Mouse (Mus musculus): ENCODE data around the gene Jag1.

Jag1 gene

GRCm38 (mm10) chr2:137116025-137116674 is at the start of gene Jag1:
Jag1 (minus strand) TSS chr2:137116644.
- peak; percentile 17 for DNase-seq (ENCODE audit: low read depth)

GRCm38 (mm10) chr2:137156018-137156417 is 39.6 kb upstream of the Jag1 start:
- DNase-seq (ENCODE audit: low read depth), result no peak

GRCm38 (mm10) chr2:137153825-137154224 is 37.4 kb upstream of the Jag1 start:
- DNase-seq (ENCODE audit: low read depth), result no peak

- DNase-seq (ENCODE audit: low read depth), result no peak
Measured at GRCm38 (mm10) chr2:137153172-137153667, 36.8 kb upstream of the Jag1 start.

- no peak for DNase-seq (ENCODE audit: low read depth)
Measured at GRCm38 (mm10) chr2:137150953-137151352, 34.5 kb upstream of the Jag1 start.

- no peak for DNase-seq (ENCODE audit: low read depth)
Measured at GRCm38 (mm10) chr2:137146938-137147666, 30.7 kb upstream of the Jag1 start.

- DNase-seq (ENCODE audit: low read depth), result no peak
Measured at GRCm38 (mm10) chr2:137138063-137138462, 21.6 kb upstream of the Jag1 start.

- no peak for DNase-seq (ENCODE audit: low read depth)
Measured at GRCm38 (mm10) chr2:137134035-137134434, 17.6 kb upstream of the Jag1 start.

- DNase-seq (ENCODE audit: low read depth), result no peak
Measured at GRCm38 (mm10) chr2:137124861-137125260, 8.4 kb upstream of the Jag1 start.

- peak; percentile 54 for DNase-seq (ENCODE audit: low read depth)
Measured at GRCm38 (mm10) chr2:137117321-137117690, 862 bp upstream of the Jag1 start.

GRCm38 (mm10) chr2:137116675-137117320 is 354 bp upstream of the Jag1 start:
- DNase-seq (ENCODE audit: low read depth), result peak; percentile 80

GRCm38 (mm10) chr2:137115241-137116024 is 1.0 kb downstream of the Jag1 start:
- peak; percentile 26 for DNase-seq (ENCODE audit: low read depth)

- peak; percentile 29 for DNase-seq (ENCODE audit: low read depth)
Measured at GRCm38 (mm10) chr2:137114248-137115096, 2.0 kb downstream of the Jag1 start.

GRCm38 (mm10) chr2:137113288-137114061 is 3.0 kb downstream of the Jag1 start:
- DNase-seq (ENCODE audit: low read depth), result peak; percentile 1

GRCm38 (mm10) chr2:137110214-137110898 is 6.1 kb downstream of the Jag1 start:
- DNase-seq (ENCODE audit: low read depth), result no peak

- no peak for DNase-seq (ENCODE audit: low read depth)
Measured at GRCm38 (mm10) chr2:137109321-137110213, 6.9 kb downstream of the Jag1 start.

- DNase-seq (ENCODE audit: low read depth), result no peak
Measured at GRCm38 (mm10) chr2:137107946-137108345, 8.5 kb downstream of the Jag1 start.

- no peak for DNase-seq (ENCODE audit: low read depth)
Measured at GRCm38 (mm10) chr2:137107203-137107602, 9.2 kb downstream of the Jag1 start.

GRCm38 (mm10) chr2:137101074-137101473 is 15.4 kb downstream of the Jag1 start:
- DNase-seq (ENCODE audit: low read depth), result no peak

Measured in induced T-regulatory cell, adult 2 months (primary cell).